In genomic region chr15:89175411-89176155, GRCm38 (mm10) we compare ENCODE assay signal across 13 mouse cellular contexts. TPM values are rescaled to one million over a fixed set of nuclear protein-coding genes. Genes with fewer than 3 reads are reported as not detected.
DNase-seq lines count a peak whose midpoint lies in the region; ATAC-seq and TF ChIP-seq lines count a peak whose summit lies in the region.
"Had no signal": no experiment of that assay in that cellular context is flagged by ENCODE, and none has a peak within 500 bp of the region (broad histone marks: within the 10 kb centered on the region; RNA-seq: fewer than 3 reads in every experiment).

No protein-coding gene starts in this region.

- no peaks in the 10 kb centered on the region for H3K9me3 ChIP-seq in heart, embryonic 10.5 days
- no peaks in the 10 kb centered on the region for H3K9me3 ChIP-seq in liver, embryonic 11.5 days (ENCODE audit: control insufficient read depth, low read length)
- H3K9me3 ChIP-seq in liver, embryonic 12.5 days (replicated peaks), result no peaks in the 10 kb centered on the region
- no peaks in the 10 kb centered on the region for H3K9me3 ChIP-seq in embryonic facial prominence, embryonic 12.5 days
- H3K9me3 ChIP-seq in liver, embryonic 15.5 days (replicated peaks), result no peaks in the 10 kb centered on the region

- no peak for TF ChIP-seq POLR2A in heart, adult 2 months (IDR thresholded peaks at IDR 0.05; ENCODE audit: insufficient read depth, low read depth, low read length)

- no peak for DNase-seq in heart, embryonic 10.5 days (ENCODE audit: low spot score)
- no peak for DNase-seq in heart, adult 2 months
- DNase-seq in liver, embryonic 11.5 days (ENCODE audit: low spot score), result no peak
- no peak for DNase-seq in frontal cortex, adult 2 months (ENCODE audit: extremely low spot score in 1 of 2, low spot score in 1 of 2)
- DNase-seq: adrenal gland, postnatal 36 days; gastrocnemius, postnatal 36 days; thymus, postnatal 36 days had no signal

- intact Hi-C loops in heart, adult 2 months (cut with DNase I), result no loop called here

- no peaks in the 10 kb centered on the region for H3K36me3 ChIP-seq in heart, embryonic 10.5 days
- H3K36me3 ChIP-seq in heart, adult 2 months (ENCODE audit: control insufficient read depth, insufficient read depth, low read length), result no peaks in the 10 kb centered on the region
- H3K36me3 ChIP-seq in liver, embryonic 11.5 days (ENCODE audit: control insufficient read depth, insufficient read depth, low read length), result no peaks in the 10 kb centered on the region
- H3K36me3 ChIP-seq in liver, embryonic 12.5 days, result no peaks in the 10 kb centered on the region
- H3K36me3 ChIP-seq in embryonic facial prominence, embryonic 12.5 days, result no peaks in the 10 kb centered on the region
- no peaks in the 10 kb centered on the region for H3K36me3 ChIP-seq in liver, embryonic 15.5 days (replicated peaks)

- H3K79me2 ChIP-seq in heart, adult 2 months (replicated peaks; ENCODE audit: control insufficient read depth, insufficient read depth, low read length), result no peaks in the 10 kb centered on the region

- H3K4me2 ChIP-seq in liver, embryonic 11.5 days, result no peak overlapping the region
- no peak overlapping the region for H3K4me2 ChIP-seq in liver, embryonic 12.5 days
- H3K4me2 ChIP-seq in embryonic facial prominence, embryonic 12.5 days (replicated peaks), result peak overlapping the region; percentile 5; the same call in 1 of the 2 replicates
- no peak overlapping the region for H3K4me2 ChIP-seq in liver, embryonic 15.5 days

- TF ChIP-seq EP300 in heart, adult 2 months (IDR thresholded peaks at IDR 0.05; ENCODE audit: insufficient read depth, low read depth, low read length), result no peak

- H3K4me1 ChIP-seq in heart, embryonic 10.5 days, result peaks cover 90% of the 10 kb centered on the region
- peaks cover 20% of the 10 kb centered on the region for H3K4me1 ChIP-seq in heart, adult 2 months (ENCODE audit: control insufficient read depth, insufficient read depth, low read length)
- H3K4me1 ChIP-seq in liver, embryonic 11.5 days (replicated peaks; ENCODE audit: control insufficient read depth, insufficient read depth, low read length), result peaks cover 64% of the 10 kb centered on the region
- H3K4me1 ChIP-seq in liver, embryonic 12.5 days, result peaks cover 91% of the 10 kb centered on the region
- H3K4me1 ChIP-seq in embryonic facial prominence, embryonic 12.5 days, result peaks cover 85% of the 10 kb centered on the region
- H3K4me1 ChIP-seq in liver, embryonic 15.5 days (replicated peaks), result peaks cover 87% of the 10 kb centered on the region

- H3K27me3 ChIP-seq in heart, embryonic 10.5 days (ENCODE audit: insufficient read depth, poor library complexity, severe bottlenecking), result no peaks in the 10 kb centered on the region
- H3K27me3 ChIP-seq in heart, adult 2 months (ENCODE audit: control insufficient read depth, insufficient read depth, low read length), result no peaks in the 10 kb centered on the region
- H3K27me3 ChIP-seq in liver, embryonic 11.5 days (replicated peaks; ENCODE audit: control insufficient read depth, insufficient read depth, low read length), result peaks cover 40% of the 10 kb centered on the region
- peaks cover 82% of the 10 kb centered on the region for H3K27me3 ChIP-seq in liver, embryonic 12.5 days (replicated peaks)
- no peaks in the 10 kb centered on the region for H3K27me3 ChIP-seq in embryonic facial prominence, embryonic 12.5 days
- peaks cover 97% of the 10 kb centered on the region for H3K27me3 ChIP-seq in liver, embryonic 15.5 days

- H3K9ac ChIP-seq in heart, adult 2 months (ENCODE audit: low read depth, low read length), result no peak overlapping the region
- no peak overlapping the region for H3K9ac ChIP-seq in liver, embryonic 11.5 days (ENCODE audit: low read depth, low read length)
- H3K9ac ChIP-seq in liver, embryonic 12.5 days, result no peak overlapping the region
- no peak overlapping the region for H3K9ac ChIP-seq in embryonic facial prominence, embryonic 12.5 days
- H3K9ac ChIP-seq in liver, embryonic 15.5 days, result no peak overlapping the region

- 0 out of 2 replicates have a peak overlapping the region, but pooled peaks have one; percentile 25 for H3K27ac ChIP-seq in heart, embryonic 10.5 days
- no peak overlapping the region for H3K27ac ChIP-seq in heart, adult 2 months
- peak overlapping the region; percentile 14; the same call in 1 of the 2 replicates for H3K27ac ChIP-seq in liver, embryonic 11.5 days (ENCODE audit: low read depth, low read length)
- H3K27ac ChIP-seq in liver, embryonic 12.5 days, result no peak overlapping the region
- no peak overlapping the region for H3K27ac ChIP-seq in embryonic facial prominence, embryonic 12.5 days
- 0 out of 2 replicates have a peak overlapping the region, but pooled peaks have one; percentile 83 for H3K27ac ChIP-seq in liver, embryonic 15.5 days (replicated peaks)

- WGBS in heart, embryonic 10.5 days, result 73% methylated on average over 13 of the region's 13 CpGs
- WGBS in heart, adult 2 months, result 68% methylated on average over 13 of the region's 13 CpGs
- 79% methylated on average over 13 of the region's 13 CpGs for WGBS in liver, embryonic 11.5 days
- 71% methylated on average over 13 of the region's 13 CpGs for WGBS in liver, embryonic 12.5 days (ENCODE audit: insufficient replicate concordance)
- WGBS in embryonic facial prominence, embryonic 12.5 days, result 77% methylated on average over 13 of the region's 13 CpGs
- 72% methylated on average over 13 of the region's 13 CpGs for WGBS in liver, embryonic 15.5 days (ENCODE audit: insufficient replicate concordance)

- no peak overlapping the region for H3K4me3 ChIP-seq in heart, embryonic 10.5 days
- H3K4me3 ChIP-seq in heart, adult 2 months, result no peak overlapping the region
- no peak overlapping the region for H3K4me3 ChIP-seq in liver, embryonic 11.5 days (ENCODE audit: low read depth, low read length)
- H3K4me3 ChIP-seq in liver, embryonic 12.5 days, result no peak overlapping the region
- no peak overlapping the region for H3K4me3 ChIP-seq in embryonic facial prominence, embryonic 12.5 days
- H3K4me3 ChIP-seq in liver, embryonic 15.5 days (replicated peaks), result no peak overlapping the region

- no peak for ATAC-seq in liver, embryonic 11.5 days (replicated peaks; ENCODE audit: low FRiP score)
- ATAC-seq in liver, embryonic 12.5 days, result no peak
- ATAC-seq in embryonic facial prominence, embryonic 12.5 days (ENCODE audit: insufficient number of reproducible peaks, insufficient read depth, low FRiP score, low TSS enrichment), result no peak
- ATAC-seq in liver, embryonic 15.5 days (ENCODE audit: insufficient read depth), result no peak
- ATAC-seq in inflammation-experienced regulatory T-cells, adult 6 months, result no peak
- ATAC-seq: CD4-positive, CD25-positive, alpha-beta regulatory T cell, adult 4 months; midbrain, embryonic 16.5 days had no signal

- no peak for TF ChIP-seq CTCF in heart, adult 2 months (IDR thresholded peaks at IDR 0.05)

RNA-seq across cellular contexts. Expression of gene Plxnb2, which starts 5.0 kb away (rescaled TPM):
- polyA plus RNA-seq in heart, embryonic 10.5 days (2016; fragmentation: Nextera tagmentation; extraction: Ambion mirVana), result 106 and 117 TPM in 2 replicates
- total RNA-seq in heart, adult 2 months (2021), result 10 to 100 TPM; 75.7 to 93.5 TPM
- polyA plus RNA-seq in heart, adult 2 months (2012; rRNA removed), result 92.3 and 121 TPM in 2 replicates
- 70.5 and 78.3 TPM in 2 replicates for polyA plus RNA-seq in liver, embryonic 11.5 days (2014; fragmentation: Nextera tagmentation; extraction: Ambion mirVana)
- 38.5 and 38.8 TPM in 2 replicates for polyA plus RNA-seq in liver, embryonic 12.5 days (2016; fragmentation: Nextera tagmentation; extraction: Ambion mirVana)
- 169 and 182 TPM in 2 replicates for polyA plus RNA-seq in embryonic facial prominence, embryonic 12.5 days (2016; fragmentation: Nextera tagmentation; extraction: Ambion mirVana)
- polyA plus RNA-seq in liver, embryonic 15.5 days (2015; fragmentation: Nextera tagmentation; extraction: Ambion mirVana), result 22.3 and 30.1 TPM in 2 replicates
- polyA plus RNA-seq in frontal cortex, adult 2 months (2012; rRNA removed), result 65.8 and 72.5 TPM in 2 replicates
- 1 to 10 TPM; 1.0 to 3.7 (median 1.7) TPM for polyA plus RNA-seq in inflammation-experienced regulatory T-cells, adult 6 months (2017; shearing (Covaris generic))

RNA-seq across cellular contexts. Expression of gene Dennd6b, which starts 20.7 kb away (rescaled TPM):
- polyA plus RNA-seq in heart, embryonic 10.5 days (2016; fragmentation: Nextera tagmentation; extraction: Ambion mirVana), result 23.1 and 23.5 TPM in 2 replicates
- total RNA-seq in heart, adult 2 months (2021), result 1 to 10 TPM; 8.4 to 9.1 TPM
- 24.0 and 27.7 TPM in 2 replicates for polyA plus RNA-seq in heart, adult 2 months (2012; rRNA removed)
- 9.5 and 10.5 TPM in 2 replicates for polyA plus RNA-seq in liver, embryonic 11.5 days (2014; fragmentation: Nextera tagmentation; extraction: Ambion mirVana)
- 5.3 and 5.5 TPM in 2 replicates for polyA plus RNA-seq in liver, embryonic 12.5 days (2016; fragmentation: Nextera tagmentation; extraction: Ambion mirVana)
- 30.2 and 30.3 TPM in 2 replicates for polyA plus RNA-seq in embryonic facial prominence, embryonic 12.5 days (2016; fragmentation: Nextera tagmentation; extraction: Ambion mirVana)
- polyA plus RNA-seq in liver, embryonic 15.5 days (2015; fragmentation: Nextera tagmentation; extraction: Ambion mirVana), result 3.3 and 3.5 TPM in 2 replicates
- 143 and 146 TPM in 2 replicates for polyA plus RNA-seq in frontal cortex, adult 2 months (2012; rRNA removed)
- 10 to 100 TPM in 2 of 3 experiments, 1 to 10 TPM in 1; 3.4 to 16.7 (median 13.6) TPM for polyA plus RNA-seq in inflammation-experienced regulatory T-cells, adult 6 months (2017; shearing (Covaris generic))

RNA-seq across cellular contexts. Expression of gene Mapk11, which starts 26.2 kb away (rescaled TPM):
- 4.2 and 4.8 TPM in 2 replicates for polyA plus RNA-seq in heart, embryonic 10.5 days (2016; fragmentation: Nextera tagmentation; extraction: Ambion mirVana)
- total RNA-seq in heart, adult 2 months (2021), result 1 to 10 TPM; 1.9 to 2.0 TPM
- polyA plus RNA-seq in heart, adult 2 months (2012; rRNA removed), result 4.7 and 5.2 TPM in 2 replicates
- polyA plus RNA-seq in liver, embryonic 11.5 days (2014; fragmentation: Nextera tagmentation; extraction: Ambion mirVana), result 3.3 and 4.4 TPM in 2 replicates
- 1.8 TPM in 2 replicates for polyA plus RNA-seq in liver, embryonic 12.5 days (2016; fragmentation: Nextera tagmentation; extraction: Ambion mirVana)
- 14.0 and 16.4 TPM in 2 replicates for polyA plus RNA-seq in embryonic facial prominence, embryonic 12.5 days (2016; fragmentation: Nextera tagmentation; extraction: Ambion mirVana)
- polyA plus RNA-seq in liver, embryonic 15.5 days (2015; fragmentation: Nextera tagmentation; extraction: Ambion mirVana), result 0.44 and 0.68 TPM in 2 replicates
- polyA plus RNA-seq in frontal cortex, adult 2 months (2012; rRNA removed), result 53.3 and 61.1 TPM in 2 replicates
- 10 to 100 TPM in 2 of 3 experiments, 1 to 10 TPM in 1; 8.2 to 23.6 (median 21.4) TPM for polyA plus RNA-seq in inflammation-experienced regulatory T-cells, adult 6 months (2017; shearing (Covaris generic))

RNA-seq across cellular contexts. Expression of gene Mapk12, which starts 35.1 kb away (rescaled TPM):
- 25.4 and 26.4 TPM in 2 replicates for polyA plus RNA-seq in heart, embryonic 10.5 days (2016; fragmentation: Nextera tagmentation; extraction: Ambion mirVana)
- 10 to 100 TPM; 20.7 to 21.1 TPM for total RNA-seq in heart, adult 2 months (2021)
- polyA plus RNA-seq in heart, adult 2 months (2012; rRNA removed), result 30.5 and 43.2 TPM in 2 replicates
- 3.8 and 4.8 TPM in 2 replicates for polyA plus RNA-seq in liver, embryonic 11.5 days (2014; fragmentation: Nextera tagmentation; extraction: Ambion mirVana)
- 2.3 and 2.7 TPM in 2 replicates for polyA plus RNA-seq in liver, embryonic 12.5 days (2016; fragmentation: Nextera tagmentation; extraction: Ambion mirVana)
- polyA plus RNA-seq in embryonic facial prominence, embryonic 12.5 days (2016; fragmentation: Nextera tagmentation; extraction: Ambion mirVana), result 7.5 and 7.6 TPM in 2 replicates
- 1.4 and 1.5 TPM in 2 replicates for polyA plus RNA-seq in liver, embryonic 15.5 days (2015; fragmentation: Nextera tagmentation; extraction: Ambion mirVana)
- 20.2 and 22.9 TPM in 2 replicates for polyA plus RNA-seq in frontal cortex, adult 2 months (2012; rRNA removed)
- polyA plus RNA-seq in inflammation-experienced regulatory T-cells, adult 6 months (2017; shearing (Covaris generic)), result 1 to 10 TPM in 2 of 3 experiments, under 1 TPM in 1; 0.50 to 3.6 (median 2.8) TPM

RNA-seq across cellular contexts. Expression of gene Ppp6r2, which starts 35.8 kb away (rescaled TPM):
- 12.4 and 23.5 TPM in 2 replicates for polyA plus RNA-seq in heart, embryonic 10.5 days (2016; fragmentation: Nextera tagmentation; extraction: Ambion mirVana)
- 10 to 100 TPM; 66.7 to 79.0 TPM for total RNA-seq in heart, adult 2 months (2021)
- 73.2 and 107 TPM in 2 replicates for polyA plus RNA-seq in heart, adult 2 months (2012; rRNA removed)
- 25.0 and 31.6 TPM in 2 replicates for polyA plus RNA-seq in liver, embryonic 11.5 days (2014; fragmentation: Nextera tagmentation; extraction: Ambion mirVana)
- polyA plus RNA-seq in liver, embryonic 12.5 days (2016; fragmentation: Nextera tagmentation; extraction: Ambion mirVana), result 21.4 and 23.9 TPM in 2 replicates
- 38.9 and 41.9 TPM in 2 replicates for polyA plus RNA-seq in embryonic facial prominence, embryonic 12.5 days (2016; fragmentation: Nextera tagmentation; extraction: Ambion mirVana)
- 14.9 and 16.3 TPM in 2 replicates for polyA plus RNA-seq in liver, embryonic 15.5 days (2015; fragmentation: Nextera tagmentation; extraction: Ambion mirVana)
- 125 and 147 TPM in 2 replicates for polyA plus RNA-seq in frontal cortex, adult 2 months (2012; rRNA removed)
- polyA plus RNA-seq in inflammation-experienced regulatory T-cells, adult 6 months (2017; shearing (Covaris generic)), result 10 to 100 TPM; 21.5 to 33.7 (median 30.1) TPM

Comparison
In these comparisons a context has a peak if more than half of its experiments do, and no peak if none do; other contexts are left out.
1. H3K27ac ChIP-seq: peak in heart, embryonic 10.5 days (single experiment), liver, embryonic 11.5 days (single experiment) and liver, embryonic 15.5 days (single experiment); none in heart, adult 2 months (single experiment), liver, embryonic 12.5 days (single experiment) and embryonic facial prominence, embryonic 12.5 days (single experiment).